Mouse (Mus musculus): ENCODE results near the gene Aars2. TPM values are rescaled to one million over a fixed set of nuclear protein-coding genes. Genes with fewer than 3 reads are reported as not detected.

Aars2 gene
- polyA plus RNA-seq, 1 experiment: 9.8 TPM

DNA sequence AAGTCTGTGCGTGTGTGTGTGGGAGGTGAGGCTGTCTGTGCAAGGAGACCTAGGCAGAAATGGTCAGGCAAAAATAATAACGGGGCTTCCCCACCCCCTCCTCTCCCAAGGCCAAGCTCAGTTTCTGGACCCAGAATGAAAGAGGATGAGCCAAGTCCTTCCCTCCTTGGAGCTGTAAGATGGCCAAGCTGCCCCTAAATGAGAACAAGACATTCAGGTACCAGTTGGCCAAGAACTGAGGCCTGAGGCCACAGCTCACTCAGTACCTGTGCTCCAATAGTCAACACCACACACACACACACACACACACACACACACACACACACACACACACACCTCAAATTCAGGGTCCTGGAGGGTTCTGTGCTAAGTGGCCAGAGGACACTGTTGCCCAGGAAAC is 36.1 kb downstream of the Aars2 start:
- no peak for DNase-seq (ENCODE audit: low read depth)

DNA sequence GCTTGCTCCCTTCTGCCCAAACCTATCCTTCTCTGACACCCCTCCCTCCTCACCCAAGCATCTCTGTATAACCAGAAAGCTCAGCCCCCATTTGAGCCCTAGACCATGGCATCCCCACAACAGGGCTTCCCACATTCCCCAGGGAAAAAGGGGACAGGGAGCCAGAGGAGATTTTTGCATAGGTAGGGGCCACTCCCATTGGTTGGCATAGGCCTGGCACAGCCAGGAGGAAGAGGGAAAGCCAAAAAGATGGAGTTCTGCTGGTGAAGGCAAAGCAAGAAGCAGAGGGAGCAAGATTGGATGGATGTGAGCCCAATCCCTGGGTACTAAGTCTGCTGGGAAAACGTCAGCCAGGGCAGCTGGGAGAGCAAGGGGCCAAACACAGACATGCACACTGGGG is 36.5 kb downstream of the Aars2 start:
- no peak for DNase-seq (ENCODE audit: low read depth)

DNA sequence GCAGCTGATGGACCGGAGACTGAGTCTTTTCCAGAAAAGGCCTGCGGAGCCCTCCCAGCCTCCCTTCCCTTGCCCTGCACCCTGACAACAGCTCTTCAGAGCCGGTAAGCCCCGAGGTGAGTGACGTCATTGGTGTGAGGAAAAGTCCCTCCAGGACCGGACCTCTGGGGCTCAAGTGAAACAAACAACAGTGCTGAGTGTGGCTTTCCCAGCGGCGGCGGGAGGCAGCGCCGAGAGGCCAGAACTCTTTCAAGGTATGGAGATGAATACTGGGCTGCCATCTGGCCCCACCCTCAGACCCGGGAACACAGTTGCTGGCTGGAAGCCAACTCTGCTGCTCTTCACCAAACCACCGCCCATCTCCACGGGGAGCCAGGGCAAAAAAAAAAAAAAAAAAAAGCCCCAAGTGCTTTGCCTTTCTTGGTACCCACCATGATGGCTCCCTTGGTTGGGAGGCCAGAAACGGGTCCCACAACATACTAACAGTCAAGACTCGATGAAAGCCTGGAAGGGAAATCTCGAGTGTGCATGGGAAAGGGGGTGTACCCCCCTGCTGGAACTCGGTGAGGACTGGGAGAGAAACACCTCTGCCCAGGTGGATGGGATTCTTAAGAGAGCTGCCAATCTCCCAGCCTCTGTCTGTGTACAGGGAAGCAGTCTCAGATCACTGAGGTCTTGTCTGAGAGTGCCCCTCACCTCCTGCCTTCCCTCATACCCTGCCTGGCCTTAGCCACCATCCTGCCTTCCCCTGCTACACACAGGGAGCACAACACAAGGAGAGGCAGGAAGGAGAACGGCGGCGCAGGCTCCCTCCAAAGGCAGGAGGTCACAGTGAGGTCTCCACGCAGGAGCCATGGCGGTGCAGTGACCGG is 37.6 kb downstream of the Aars2 start:
- DNase-seq (ENCODE audit: low read depth): no peak

DNA sequence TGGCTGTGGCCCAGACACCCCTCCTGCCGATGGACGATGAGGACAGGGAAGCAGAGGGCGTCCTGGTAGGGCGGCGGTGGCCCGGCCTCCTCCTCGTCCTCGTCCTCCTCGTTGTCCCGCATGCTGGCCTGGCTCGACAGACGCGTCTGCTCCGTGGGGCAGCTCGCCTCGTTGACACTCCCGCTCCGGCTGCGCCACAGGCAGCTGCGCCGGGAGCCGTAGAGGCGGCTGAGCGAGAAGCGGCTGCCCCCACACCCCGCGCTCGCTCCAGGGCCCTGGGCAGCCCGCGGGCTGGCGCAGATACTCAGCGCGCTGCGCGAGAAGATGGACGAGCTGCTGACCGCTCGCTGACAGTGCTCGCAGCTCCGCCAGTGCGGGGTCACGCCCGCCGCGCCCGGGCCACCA is 38.2 kb downstream of the Aars2 start:
- no peak for DNase-seq (ENCODE audit: low read depth)

DNA sequence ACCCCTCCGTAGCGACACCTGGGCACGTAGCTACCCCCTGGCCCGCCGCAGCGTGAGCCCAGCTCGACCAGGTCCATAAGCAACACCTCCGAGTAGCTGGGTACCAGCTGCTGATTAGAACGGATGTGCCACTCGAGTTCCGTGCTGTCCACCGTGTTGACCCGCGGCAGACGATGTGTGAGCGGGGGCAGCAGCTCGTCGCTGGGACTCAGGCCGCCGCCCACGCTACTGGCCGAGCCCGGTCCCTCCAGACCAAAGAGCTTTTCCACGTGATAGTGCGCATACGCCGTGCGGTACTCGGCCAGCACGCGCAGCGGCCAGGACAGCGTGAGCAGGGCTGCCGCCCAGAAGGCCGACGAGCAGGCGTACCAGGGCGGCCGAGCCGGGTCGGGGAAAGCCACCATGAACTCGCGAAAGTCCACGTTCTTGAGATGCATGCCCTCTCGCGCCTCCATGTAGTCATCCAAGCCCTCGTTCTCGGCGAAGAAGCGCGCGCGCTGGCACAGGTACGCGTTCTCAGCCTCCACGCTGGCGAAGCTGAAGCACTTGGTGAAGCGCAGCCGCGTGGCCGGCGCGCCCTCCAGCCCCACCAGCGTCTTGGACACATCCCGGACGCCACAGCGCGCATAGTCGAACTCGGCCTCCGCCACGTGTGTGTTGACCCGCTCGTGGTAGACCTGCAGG is 38.8 kb downstream of the Aars2 start:
- no peak for DNase-seq (ENCODE audit: low read depth)

DNA sequence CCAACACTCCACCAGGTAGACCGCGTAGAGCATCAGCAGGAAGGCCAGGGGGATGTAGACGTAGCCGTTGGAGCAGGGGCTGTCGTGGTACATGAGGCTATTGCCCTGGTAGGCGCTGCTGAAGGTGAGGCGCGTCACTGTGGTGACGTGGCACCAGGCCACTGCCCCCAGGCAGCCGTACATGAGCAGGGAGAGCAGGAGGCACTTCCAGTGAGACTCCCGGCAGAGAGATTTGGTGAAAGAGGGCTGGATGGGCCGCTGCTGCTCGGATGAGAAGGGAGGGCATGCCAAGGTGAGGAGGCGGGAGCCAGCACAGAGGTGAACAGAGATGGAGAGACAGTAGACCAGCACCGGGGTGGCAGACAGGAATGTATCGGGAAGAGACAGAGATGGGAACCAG is 40.3 kb downstream of the Aars2 start:
- DNase-seq (ENCODE audit: low read depth): no peak

DNA sequence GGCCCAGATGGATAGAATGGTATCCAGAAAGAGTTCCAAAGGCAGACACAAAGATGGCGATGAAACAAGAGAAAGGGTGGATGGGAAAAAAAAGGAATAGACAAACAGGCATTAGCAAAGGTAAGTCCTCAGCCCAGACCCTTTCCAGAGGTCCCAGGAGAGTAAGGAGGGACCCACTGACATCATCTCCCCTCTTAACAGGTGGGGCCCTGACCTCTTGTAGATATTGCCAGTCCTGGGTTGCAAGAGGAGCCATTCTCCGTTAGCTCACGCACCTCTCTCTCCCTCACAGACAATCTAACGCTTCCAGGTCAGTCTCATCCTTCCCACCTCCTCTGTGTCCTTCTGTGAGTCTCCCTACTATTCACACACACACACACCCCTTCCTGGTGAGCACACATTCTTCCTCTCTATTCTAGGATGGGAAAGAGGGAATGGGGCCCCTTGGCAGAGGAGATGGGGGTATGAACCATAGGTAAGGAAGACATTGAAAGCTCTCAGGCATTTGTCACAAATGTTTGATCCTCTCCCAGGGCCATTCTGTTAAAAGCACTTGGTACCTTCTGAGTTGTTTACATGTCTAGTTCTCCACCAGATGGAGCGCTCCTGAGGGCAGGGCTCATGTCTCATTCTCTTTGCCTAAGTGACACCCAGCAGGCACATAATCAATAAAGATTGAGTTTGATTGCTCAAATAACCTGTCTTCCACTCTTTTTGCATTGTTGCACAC is 41.0 kb downstream of the Aars2 start:
- no peak for DNase-seq (ENCODE audit: low read depth)

DNA sequence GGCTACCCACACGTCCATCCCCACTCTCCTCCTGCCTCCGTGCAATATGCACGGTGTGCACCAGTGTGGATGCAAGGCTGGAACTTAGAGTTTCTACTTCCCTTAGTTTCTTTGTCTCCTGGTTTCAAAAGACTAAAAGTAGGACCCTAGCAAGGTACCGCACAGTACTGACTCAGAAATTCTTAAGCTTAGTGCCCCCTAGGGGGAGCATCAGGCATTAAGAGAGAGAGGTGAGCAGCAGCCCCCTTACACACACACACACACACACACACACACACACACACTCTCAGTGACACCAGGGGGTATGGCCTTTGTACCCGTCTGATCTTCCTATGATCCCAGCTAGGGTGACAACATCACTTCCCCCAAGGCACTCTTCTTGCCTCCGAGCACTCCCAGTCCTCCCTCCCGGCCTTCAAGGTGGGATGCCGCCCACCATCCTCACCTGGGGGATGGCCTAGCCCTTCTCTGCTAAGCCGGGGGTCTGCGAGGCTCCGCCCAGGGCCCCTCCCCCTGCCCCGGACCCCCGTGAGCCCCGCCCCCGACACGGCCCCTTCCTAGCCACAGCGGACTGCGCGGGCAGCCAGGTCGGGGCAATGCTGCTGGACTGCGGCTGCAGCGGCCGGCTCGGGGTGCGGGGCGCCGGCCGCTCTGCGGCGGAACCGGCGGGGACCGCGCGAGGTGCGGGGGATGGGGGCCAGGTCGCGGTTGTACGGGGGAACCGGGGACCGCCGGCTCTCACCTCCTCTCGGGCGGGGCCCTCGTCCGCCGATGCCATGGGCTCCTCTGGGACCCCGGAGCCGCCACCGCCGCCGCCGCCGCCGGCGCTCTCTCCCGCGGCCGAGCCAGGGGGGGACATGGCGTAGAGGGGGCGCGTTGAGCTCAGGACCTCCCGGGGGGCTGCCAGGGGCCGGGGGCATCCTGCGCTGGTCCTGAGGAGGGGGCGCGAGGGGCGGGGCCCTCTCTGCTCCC is 42.2 kb downstream of the Aars2 start:
- DNase-seq (ENCODE audit: low read depth): no peak

DNA sequence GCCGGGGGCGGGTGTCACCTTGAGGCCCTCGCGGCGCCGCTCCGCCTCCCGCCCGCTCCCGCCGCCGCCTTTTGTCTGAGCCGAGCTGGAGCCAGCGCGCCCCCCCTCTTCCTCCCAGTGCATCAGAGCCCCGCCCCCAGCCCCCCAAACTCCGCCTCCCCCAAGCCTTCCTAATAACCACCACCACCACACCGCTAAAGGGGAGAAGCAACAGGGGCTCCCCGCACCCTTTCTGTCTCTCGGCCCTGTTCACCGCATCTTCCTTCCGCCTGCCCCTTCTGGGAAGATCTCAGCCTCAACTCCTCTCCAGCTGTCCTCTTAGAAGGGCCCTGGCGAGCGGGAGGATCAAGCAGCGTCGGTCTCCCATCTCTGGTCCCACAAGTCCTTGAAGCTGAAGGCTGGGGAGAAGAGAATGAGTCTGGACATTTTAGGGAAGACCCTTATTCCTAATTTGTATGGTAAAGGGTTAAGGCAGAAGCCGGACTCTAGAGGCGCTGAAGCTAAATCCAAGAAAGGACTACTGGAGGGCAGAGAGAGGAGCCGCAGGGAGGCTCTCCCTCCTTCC is 43.1 kb downstream of the Aars2 start, which contains the start of gene Tmem151b:
TSS of gene Tmem151b (minus strand) at position 61 of the 565 bp plus-strand sequence.
- DNase-seq (ENCODE audit: low read depth): no peak

DNA sequence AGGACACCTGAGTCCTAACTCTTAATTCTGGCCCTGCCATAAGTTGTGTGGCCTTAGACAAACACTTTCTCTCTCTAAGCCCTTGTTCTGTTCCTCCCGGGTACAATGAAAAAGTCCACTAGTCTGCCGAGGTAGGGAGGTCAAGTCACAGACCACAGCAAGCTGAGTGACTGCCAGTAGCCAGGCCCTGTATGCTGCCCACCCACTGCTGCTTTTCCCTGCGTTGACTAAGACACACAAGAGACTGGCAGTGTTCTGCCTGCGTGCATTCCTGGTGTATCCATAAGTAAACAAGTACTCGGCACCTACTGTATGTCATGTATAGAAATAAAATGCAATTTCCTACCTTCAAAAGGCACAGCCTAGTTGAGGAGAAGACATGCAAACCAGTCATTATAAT is 43.6 kb downstream of the Aars2 start:
- no peak for DNase-seq (ENCODE audit: low read depth)

DNA sequence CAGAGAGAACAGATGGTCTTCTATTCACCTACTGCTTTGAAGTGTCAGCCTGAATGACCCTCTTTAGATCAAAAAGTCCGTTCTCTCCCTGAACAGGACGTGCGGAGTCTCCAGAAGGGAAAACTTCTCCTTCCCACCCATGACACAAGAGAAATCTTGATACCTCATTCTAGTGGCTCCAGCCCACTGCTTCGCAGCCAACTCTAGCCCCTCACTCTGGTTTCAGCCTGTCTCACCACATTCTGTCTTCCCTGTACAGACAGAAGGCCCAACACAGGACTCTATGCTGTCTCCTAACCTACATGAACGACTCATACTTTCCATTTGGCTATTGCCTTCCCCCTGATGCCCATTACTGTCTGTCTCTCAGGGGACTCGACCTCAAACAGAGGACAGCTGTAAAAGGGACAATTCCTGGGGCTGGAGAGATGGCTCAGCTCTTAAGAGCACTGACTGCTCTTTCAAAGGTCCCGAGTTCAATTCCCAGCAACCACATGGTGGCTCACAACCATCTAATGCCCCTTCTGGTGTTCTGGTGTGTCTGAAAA is 44.7 kb downstream of the Aars2 start:
- no peak for DNase-seq (ENCODE audit: low read depth)

DNA sequence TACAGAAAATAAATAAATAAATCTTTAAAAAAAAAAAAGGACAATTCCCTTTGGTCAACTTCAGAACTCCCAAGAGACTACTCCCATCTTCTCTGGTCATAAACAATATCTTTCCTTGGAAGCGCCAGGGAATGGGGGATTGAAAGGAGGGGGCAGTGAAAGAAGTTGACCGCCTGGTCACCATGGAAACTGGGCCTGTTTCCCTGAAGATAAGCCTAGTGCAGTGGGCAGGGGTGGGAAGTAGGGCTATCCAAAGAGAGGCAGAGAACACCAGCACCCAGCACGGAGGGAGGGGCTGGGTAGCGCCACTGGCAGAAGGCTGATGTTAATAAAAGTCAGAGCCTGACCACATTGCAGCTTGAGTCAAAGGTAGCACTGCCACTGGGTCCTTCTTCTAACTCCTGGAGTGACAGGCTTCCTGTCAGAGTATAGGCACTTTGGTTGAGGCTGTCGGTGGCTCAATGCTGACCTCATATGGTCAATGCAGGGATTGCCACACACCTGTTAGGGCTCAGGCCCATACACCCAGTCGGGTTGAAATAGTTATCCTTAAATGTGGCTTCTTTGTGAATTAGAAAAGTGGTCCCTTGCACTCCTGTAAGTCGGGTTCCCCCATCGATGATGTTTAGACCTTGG is 45.3 kb downstream of the Aars2 start:
- no peak for DNase-seq (ENCODE audit: low read depth)

DNA sequence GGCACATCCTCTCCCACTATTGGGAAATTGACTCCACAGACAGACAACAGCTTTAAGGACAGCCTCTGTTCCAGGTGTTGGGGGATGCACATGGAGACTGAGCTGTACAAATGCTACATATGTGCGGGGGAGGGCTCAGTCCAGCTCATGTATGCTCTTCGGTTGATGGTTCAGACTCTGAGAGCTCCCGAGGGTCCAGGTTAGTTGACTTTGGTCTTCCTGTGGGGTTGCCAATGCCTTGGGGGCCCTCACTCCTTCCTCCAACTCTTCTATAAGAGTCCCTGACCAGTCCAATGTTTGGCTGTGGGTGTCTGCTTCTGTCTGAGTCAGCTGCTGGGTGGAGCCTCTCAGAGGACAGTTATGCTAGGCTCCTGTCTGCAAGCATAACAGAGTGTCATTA is 46.4 kb downstream of the Aars2 start:
- no peak for DNase-seq (ENCODE audit: low read depth)

DNA sequence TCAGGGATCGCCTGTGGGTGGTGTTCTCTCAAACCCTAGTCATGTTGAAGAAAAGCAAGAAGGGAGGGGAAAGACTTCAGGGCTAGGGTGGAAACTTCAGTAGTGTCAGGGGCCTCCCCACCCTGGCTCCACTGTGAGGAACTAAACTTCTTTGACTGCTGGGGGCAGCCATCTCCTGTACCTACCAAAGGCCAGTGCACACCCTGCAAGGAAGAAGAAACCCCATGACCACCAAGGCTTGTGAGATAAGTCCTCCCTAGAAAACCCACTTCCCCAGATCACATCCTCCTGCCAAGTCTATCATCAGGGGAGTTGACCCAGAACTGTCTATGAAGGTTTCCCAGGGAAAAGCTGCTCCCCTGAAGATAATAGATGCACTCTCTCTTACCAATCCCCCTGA is 47.8 kb downstream of the Aars2 start:
- no peak for DNase-seq (ENCODE audit: low read depth)

DNA sequence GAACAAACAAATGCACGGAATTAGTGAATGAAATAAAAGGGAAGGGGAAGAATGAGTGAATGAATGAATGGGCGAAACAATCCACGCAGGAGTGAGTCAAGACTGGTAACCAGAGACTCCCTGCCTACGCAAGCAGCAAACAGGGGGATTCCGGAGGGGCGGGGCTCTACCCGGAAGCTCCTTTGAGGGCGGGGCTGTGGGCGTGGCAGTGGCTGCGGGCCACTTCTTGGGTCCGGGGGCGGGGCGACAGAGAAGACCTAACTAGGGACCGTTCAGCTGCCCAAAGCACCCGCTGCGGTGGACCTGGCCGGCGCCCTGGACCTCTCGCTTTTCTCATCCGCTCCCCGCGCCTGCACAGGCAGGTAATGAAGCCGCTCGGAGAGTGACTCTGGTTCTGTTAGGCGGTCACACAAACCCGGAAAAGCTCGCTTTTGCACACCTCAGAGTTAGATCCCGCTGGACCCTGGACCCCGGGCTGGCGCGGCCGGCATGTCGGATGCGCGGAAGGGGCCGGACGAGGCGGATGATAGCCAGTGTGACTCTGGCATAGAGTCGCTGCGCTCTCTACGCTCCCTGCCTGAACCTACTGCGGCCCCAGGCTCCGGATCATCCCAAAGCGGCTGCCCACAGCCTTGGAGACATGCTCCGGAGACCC is 48.9 kb downstream of the Aars2 start, which contains the start of gene Nfkbie:
TSS of gene Nfkbie (plus strand) at position 252 of the 655 bp plus-strand sequence.
- no peak for DNase-seq (ENCODE audit: low read depth)

DNA sequence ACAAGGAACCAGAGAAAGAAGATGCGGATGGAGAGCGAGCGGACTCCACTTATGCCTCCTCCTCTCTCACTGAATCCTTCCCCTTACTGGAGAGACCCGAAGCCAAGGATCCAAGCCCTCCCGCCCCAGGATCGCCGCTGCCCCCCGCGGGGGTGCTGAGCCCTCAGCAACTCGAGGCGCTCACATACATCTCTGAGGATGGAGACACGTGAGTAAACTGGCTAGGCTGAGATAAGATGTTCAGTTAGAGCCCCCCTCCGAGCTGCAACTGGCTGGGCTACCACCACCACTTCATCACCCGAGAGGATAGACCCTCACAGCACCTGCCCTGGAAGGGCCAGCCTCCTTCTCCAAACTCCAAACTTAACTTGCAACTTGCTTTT is 49.5 kb downstream of the Aars2 start:
- no peak for DNase-seq (ENCODE audit: low read depth)

DNA sequence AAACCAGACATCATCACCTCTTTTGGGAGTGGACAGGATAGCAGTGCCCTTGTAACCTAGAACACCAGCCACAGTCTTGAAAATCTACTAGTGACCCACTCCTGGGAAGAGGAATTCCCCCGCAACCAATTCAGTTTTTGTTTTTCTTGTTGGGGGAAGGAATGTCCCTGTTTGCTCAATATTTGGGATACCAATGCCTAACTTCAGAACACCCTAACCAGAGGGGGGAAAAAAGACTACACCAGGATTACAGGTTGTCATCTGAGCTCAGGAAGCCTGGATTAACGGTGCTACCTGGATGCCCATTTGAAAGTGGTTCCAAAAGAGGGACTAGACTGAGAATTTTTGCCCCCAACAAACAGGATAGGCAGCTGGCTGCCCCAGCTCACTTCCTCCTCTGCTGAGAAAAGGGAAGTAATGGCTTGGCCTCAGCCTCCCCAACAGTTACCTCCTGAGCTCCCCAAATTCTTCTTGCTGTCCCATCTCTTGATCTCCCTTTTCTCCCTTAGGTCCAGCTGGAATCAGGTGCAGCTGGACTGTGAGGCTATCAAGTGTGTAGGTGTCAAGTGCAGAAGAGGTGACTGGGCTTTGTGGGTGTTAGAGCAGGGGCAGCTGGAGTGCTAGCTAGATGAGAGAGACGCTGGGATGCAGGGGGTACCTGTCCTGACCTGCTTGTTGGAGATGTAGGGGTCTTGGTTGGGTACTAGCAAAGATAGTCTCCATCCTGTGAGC is 50.0 kb downstream of the Aars2 start:
- DNase-seq (ENCODE audit: low read depth): no peak

DNA sequence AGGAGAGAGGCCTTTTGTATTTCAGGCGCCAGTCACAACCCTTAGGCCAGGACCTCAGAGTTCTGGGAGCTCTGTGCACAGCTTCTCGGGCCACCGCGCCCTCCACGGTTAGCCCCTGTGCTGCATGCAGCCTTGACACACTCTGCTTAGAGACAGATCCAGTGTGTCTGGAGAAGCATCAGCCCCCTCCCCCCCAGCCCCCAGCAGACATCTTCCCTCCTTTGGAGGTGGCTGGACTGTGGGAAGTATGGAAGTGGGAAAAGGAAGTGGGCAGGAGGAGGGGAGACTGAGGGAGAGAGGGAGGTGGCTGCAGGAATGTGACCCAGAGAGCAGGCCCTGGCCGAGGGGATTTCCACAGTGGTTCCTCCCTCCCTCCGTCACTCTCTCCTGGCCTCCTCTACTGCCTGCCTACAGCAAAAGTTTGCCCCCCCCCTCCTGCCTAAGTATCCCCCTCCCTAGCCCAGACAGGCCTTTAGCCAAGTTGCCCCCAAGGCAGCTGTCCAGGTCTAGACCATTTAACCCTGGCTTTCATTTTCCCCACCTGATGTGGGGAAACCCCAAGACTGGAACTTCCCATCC is 50.7 kb downstream of the Aars2 start:
- DNase-seq (ENCODE audit: low read depth): no peak
